Mouse (Mus musculus) liver, embryonic 12.5 days (tissue): ENCODE results near the gene Cd160. TPM values are rescaled to one million over a fixed set of nuclear protein-coding genes. Genes with fewer than 3 reads are reported as not detected.

Experiments
- ATAC-seq: fragments of 200-750 bp; cut with Nextera tagmentation; 2 replicates; pipeline ENCODE4 v1.8.0; 2017; ENCODE audit warnings: moderate number of reproducible peaks, mild to moderate bottlenecking, moderate library complexity
- H3K27ac ChIP-seq: fragments of 300-500 bp; sonication (generic); 2 replicates; pipeline ENCODE4 v1.5.1; 2016; ENCODE audit warnings: mild to moderate bottlenecking
- H3K27me3 ChIP-seq: fragments of 300-500 bp; sonication (generic); replicated peaks from 2 replicates; pipeline ENCODE4 v1.6.1; 2016; ENCODE audit warnings: mild to moderate bottlenecking, moderate library complexity
- H3K36me3 ChIP-seq: fragments of 300-500 bp; sonication (generic); 2 replicates; pipeline ENCODE4 v1.6.1; 2016; ENCODE audit warnings: mild to moderate bottlenecking, moderate library complexity
- H3K4me1 ChIP-seq: fragments of 300-500 bp; sonication (generic); 2 replicates; pipeline ENCODE4 v1.6.1; 2016
- H3K4me2 ChIP-seq: fragments of 300-500 bp; sonication (generic); 2 replicates; pipeline ENCODE4 v1.6.1; 2016; ENCODE audit warnings: mild to moderate bottlenecking, moderate library complexity
- H3K4me3 ChIP-seq: fragments of 300-500 bp; sonication (generic); 2 replicates; pipeline ENCODE4 v1.5.1; 2016; ENCODE audit warnings: mild to moderate bottlenecking, moderate library complexity
- H3K9ac ChIP-seq: fragments of 300-500 bp; sonication (generic); 2 replicates; pipeline ENCODE4 v1.6.1; 2016; ENCODE audit warnings: mild to moderate bottlenecking, moderate library complexity
- H3K9me3 ChIP-seq: fragments of 300-500 bp; sonication (generic); replicated peaks from 2 replicates; pipeline ENCODE4 v1.6.1; 2016; ENCODE audit warnings: mild to moderate bottlenecking, moderate library complexity
- WGBS: fragments of 180-500 bp; shearing (Covaris S2); methylation state at CpG from one replicate; pipeline ENCODE4 v1.1.7; 2016; ENCODE audit not compliant: insufficient replicate concordance; 5-methylcytosine and 5-hydroxymethylcytosine counted together
- polyA plus RNA-seq: library from polyadenylated mRNA; unstranded; fragments of >200 nt; fragmentation: Nextera tagmentation; extraction: Ambion mirVana; gene quantifications from 2 replicates; pipeline ENCODE4 v1.2.1, GENCODE M21; 2016

Gene Cd160
- polyA plus RNA-seq, 1 experiment from 2014 or later = 0.13 TPM

DNA sequence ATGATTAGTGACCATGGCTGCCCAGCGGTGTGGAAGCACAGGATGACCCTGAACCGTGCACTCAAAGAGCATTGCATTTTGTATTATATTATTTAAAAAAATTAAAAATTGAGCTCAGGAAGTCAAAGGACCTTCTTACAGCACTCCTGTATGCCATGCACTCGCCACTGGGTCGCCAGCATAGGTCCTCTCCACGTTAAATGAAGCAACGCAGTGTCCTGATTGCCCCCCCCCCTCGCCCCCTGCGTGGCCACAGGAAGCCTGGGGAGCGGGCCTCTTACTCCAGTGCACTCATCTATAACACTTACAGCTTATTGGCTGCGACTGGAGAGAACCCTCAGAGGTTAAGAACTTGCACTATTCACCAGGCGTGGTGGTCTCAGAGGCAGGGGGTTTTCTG is 3.9 kb downstream of the Cd160 start:
- H3K4me1 ChIP-seq = no peaks in the 10 kb centered on the region
- ATAC-seq = no peak
- H3K27ac ChIP-seq = no peak overlapping the region
- 46% methylated on average over 11 of the region's 11 CpGs for WGBS
- H3K4me2 ChIP-seq = no peak overlapping the region
- no peak overlapping the region for H3K9ac ChIP-seq
- no peaks in the 10 kb centered on the region for H3K36me3 ChIP-seq
- no peaks in the 10 kb centered on the region for H3K9me3 ChIP-seq
- no peak overlapping the region for H3K4me3 ChIP-seq
- 0 out of 2 replicates have a peak, but pooled peaks cover 4% of the 10 kb centered on the region for H3K27me3 ChIP-seq

DNA sequence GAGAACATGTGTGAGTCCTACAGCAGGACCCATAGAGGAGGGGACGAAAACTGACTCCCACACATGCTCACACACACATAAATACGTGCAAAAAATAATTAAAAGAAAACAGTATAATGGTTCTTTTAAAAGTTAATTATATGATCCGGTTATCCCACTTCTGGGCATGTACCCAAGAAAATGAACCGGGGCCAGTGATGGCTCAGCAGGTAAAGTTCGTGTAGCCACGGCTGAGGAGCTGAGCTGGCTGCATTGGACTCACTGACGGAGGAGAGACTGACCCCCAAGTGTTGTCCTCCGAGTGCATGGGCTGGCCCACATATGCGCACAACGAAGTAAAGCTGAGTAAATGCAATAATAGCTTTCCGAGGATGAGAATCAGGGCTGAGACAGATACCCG is 4.5 kb downstream of the Cd160 start:
- no peak overlapping the region for H3K4me2 ChIP-seq
- WGBS = 83% methylated on average over 12 of the region's 12 CpGs

DNA sequence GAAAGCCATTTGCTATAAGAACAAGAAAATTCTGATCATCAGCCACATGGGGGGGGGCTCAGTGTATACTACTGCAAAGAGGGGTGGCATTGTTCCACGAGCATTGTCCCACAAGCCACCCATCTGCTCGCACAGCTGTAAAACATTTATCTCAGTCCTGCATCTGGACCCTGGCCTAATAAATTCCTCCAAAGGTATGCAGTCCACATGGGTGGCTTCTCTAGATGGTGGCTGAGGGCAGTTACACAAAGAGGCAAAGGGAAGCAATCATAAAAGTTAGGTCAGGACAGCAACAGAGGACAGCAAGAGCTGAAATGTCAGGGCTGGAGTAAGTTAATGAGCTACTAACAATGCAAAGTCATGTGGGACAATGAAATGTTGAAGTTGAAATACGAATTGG is 5.5 kb downstream of the Cd160 start:
- Histone ChIP-seq H3K4me1 (no peaks in the 10 kb centered on the region), H3K4me3 (no peak overlapping the region), H3K9me3 (no peaks in the 10 kb centered on the region), H3K36me3 (no peaks in the 10 kb centered on the region), H3K4me2 (no peak overlapping the region), H3K9ac (no peak overlapping the region), H3K27me3 (no peaks in the 10 kb centered on the region), H3K27ac (no peak overlapping the region)
- no peak for ATAC-seq
- WGBS = 33% methylated on average over 3 of the region's 3 CpGs

More for the DNA sequence above, 4.5 kb downstream of the Cd160 start:
- Histone ChIP-seq H3K27me3 (0 out of 2 replicates have a peak, but pooled peaks cover 4% of the 10 kb centered on the region), H3K4me3 (no peak overlapping the region), H3K9ac (no peak overlapping the region), H3K27ac (no peak overlapping the region), H3K4me1 (no peaks in the 10 kb centered on the region), H3K9me3 (no peaks in the 10 kb centered on the region), H3K36me3 (no peaks in the 10 kb centered on the region)
- ATAC-seq = no peak

GRCm38 (mm10) chr3:96821581-96821980 is 7.6 kb downstream of the Cd160 start:
- no peak overlapping the region for H3K9ac ChIP-seq
- H3K36me3 ChIP-seq = no peaks in the 10 kb centered on the region
- ATAC-seq = no peak
- no peaks in the 10 kb centered on the region for H3K4me1 ChIP-seq
- no peak overlapping the region for H3K27ac ChIP-seq
- no peaks in the 10 kb centered on the region for H3K27me3 ChIP-seq
- H3K4me2 ChIP-seq = no peak overlapping the region
- H3K4me3 ChIP-seq = no peak overlapping the region
- WGBS = 69% methylated on average over 4 of the region's 4 CpGs
- H3K9me3 ChIP-seq = no peaks in the 10 kb centered on the region

DNA sequence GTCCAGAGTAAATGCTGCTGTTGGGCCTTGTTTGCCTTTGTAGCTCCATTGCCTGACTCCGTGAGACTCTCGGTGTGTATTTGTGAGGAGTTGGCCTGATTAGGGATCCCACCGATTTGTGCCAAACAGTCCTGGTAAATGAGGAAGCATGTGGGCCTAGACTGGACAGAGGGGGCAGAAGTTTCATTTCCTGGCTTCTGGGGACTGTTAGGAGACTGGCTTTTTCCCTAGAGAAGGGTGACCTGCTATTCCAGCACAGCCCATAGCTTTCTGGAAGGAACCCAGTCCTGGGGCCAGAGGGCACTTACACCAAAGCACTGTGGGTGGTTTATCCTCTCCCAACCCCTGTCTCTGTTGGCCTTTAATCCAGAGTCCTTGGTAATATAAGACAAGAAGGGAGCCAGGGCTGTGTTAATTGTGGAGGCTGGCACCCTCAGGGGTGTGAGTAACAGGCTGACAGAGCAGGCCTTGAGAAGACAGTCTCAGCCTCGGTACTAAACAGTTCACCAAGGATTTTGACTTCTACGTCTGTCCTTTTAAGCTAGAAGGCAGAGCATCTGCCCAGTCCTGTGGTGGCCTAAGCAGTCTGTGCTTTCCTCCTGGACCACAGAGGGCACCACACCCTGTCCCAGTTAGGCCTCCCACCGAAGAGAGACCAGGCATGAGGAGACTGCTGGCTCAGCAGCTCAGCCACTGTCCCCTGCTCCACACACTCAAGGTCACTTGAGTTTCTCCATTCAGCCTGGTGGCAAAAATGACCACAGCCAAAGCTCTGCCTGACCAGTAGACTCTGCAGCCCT is 8.8 kb downstream of the Cd160 start:
- 68% methylated on average over 6 of the region's 6 CpGs for WGBS
- Histone ChIP-seq H3K4me1 (no peaks in the 10 kb centered on the region), H3K4me2 (no peak overlapping the region), H3K27ac (no peak overlapping the region), H3K27me3 (0 out of 2 replicates have a peak, but pooled peaks cover 6% of the 10 kb centered on the region), H3K36me3 (no peaks in the 10 kb centered on the region), H3K9me3 (no peaks in the 10 kb centered on the region), H3K9ac (no peak overlapping the region), H3K4me3 (no peak overlapping the region)
- no peak for ATAC-seq

DNA sequence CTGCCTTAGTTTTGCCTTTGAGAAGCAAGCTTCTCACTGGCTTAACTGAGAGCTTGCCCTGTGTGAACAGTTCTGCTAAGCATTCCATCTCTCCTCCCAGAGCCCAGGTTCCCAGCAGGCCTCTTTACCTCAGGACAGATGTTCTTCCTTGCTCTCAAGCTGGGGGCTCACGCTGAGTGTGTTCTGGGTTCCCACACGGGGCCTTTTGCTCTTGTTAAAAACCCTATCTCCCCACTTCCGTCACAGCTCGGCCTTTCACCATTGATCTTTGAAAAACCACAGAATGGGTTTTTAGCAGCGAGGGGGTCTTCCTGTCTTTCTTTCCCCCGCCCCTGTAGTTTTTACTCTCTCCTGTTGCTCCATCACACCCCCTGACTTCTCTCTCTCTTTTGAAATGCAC is 14.8 kb downstream of the Cd160 start:
- Histone ChIP-seq H3K4me2 (no peak overlapping the region), H3K4me3 (no peak overlapping the region), H3K36me3 (no peaks in the 10 kb centered on the region), H3K27me3 (peaks cover 7% of the 10 kb centered on the region; the same call in 1 of the 2 replicates), H3K9me3 (no peaks in the 10 kb centered on the region), H3K9ac (no peak overlapping the region), H3K27ac (no peak overlapping the region), H3K4me1 (peaks cover 11% of the 10 kb centered on the region)
- no peak for ATAC-seq
- 11% methylated on average over 6 of the region's 6 CpGs for WGBS

DNA sequence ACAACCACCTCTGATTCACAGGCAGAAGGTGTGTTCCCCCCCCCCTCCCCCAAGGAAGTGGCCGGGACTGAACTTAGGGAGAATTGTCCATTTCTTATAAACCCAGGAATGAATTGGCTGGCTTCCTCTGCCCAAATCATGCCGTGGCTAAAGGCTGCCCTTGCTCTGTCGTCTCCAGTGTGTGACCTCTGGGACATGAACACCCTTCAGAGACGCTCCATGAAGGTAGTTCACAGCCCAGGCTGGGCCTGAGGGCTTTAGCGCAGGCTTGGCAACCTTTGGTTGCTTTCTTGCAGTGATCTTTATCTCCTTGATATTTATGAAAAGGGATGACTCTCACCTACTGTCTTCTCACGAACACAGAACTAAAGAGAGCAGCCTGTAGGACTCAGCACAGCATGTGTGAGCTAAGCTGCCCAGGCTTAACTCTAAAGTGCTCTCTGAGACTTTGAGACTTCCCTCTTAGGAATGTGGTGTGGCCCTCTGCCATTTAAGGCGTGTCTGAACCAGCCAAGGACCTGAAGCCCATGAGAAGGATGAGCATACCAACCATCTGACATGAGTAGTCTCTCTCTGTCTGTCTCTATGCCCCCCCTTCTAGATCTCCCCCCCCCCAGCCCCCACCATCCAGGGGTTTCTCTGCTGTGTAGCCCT is 15.4 kb downstream of the Cd160 start:
- Histone ChIP-seq H3K36me3 (no peaks in the 10 kb centered on the region), H3K4me2 (peak overlapping the region; percentile 50), H3K4me1 (peaks cover 11% of the 10 kb centered on the region), H3K9ac (no peak overlapping the region), H3K4me3 (no peak overlapping the region), H3K9me3 (no peaks in the 10 kb centered on the region), H3K27me3 (peaks cover 7% of the 10 kb centered on the region; the same call in 1 of the 2 replicates), H3K27ac (no peak overlapping the region)
- no peak for ATAC-seq
- 32% methylated on average over 7 of the region's 7 CpGs for WGBS

DNA sequence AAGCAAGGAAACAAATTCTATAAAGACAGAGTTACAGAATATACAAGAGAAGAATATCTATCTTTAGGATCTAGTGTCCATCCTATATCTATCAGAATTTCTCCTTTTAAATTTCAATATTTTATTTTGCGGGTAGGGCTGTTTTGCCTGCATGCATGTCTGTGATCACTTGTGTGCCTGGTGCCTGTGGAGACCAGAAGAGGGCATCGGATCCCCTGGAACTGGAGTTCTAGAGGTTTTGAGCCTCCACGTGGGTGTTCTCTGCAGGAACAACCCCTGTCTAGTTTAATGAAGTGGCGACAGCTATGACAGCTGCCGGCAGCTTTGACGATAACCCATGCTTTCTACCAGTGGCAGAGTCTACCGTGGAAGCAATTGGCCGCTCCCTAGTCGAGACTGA is 16.0 kb downstream of the Cd160 start:
- WGBS = 10% methylated on average over 9 of the region's 9 CpGs
- H3K4me3 ChIP-seq = no peak overlapping the region; the same call in 1 of the 2 replicates
- no peak; the same call in 1 of the 2 replicates for ATAC-seq

GRCm38 (mm10) chr3:96812395-96813091 is 16.6 kb downstream of the Cd160 start:
- 30% methylated on average over 20 of the region's 20 CpGs for WGBS
- peak overlapping the region; percentile 50 for H3K4me2 ChIP-seq
- no peak overlapping the region for H3K9ac ChIP-seq
- peaks cover 7% of the 10 kb centered on the region; the same call in 1 of the 2 replicates for H3K27me3 ChIP-seq
- H3K36me3 ChIP-seq = no peaks in the 10 kb centered on the region
- H3K9me3 ChIP-seq = no peaks in the 10 kb centered on the region
- H3K4me3 ChIP-seq = no peak overlapping the region; the same call in 1 of the 2 replicates
- peaks cover 11% of the 10 kb centered on the region for H3K4me1 ChIP-seq
- H3K27ac ChIP-seq = no peak overlapping the region
- ATAC-seq = peak; percentile 52; the same call in 1 of the 2 replicates

More for the DNA sequence above, 16.0 kb downstream of the Cd160 start:
- H3K27ac ChIP-seq = no peak overlapping the region
- no peak overlapping the region for H3K9ac ChIP-seq
- no peaks in the 10 kb centered on the region for H3K9me3 ChIP-seq
- H3K27me3 ChIP-seq = peaks cover 7% of the 10 kb centered on the region; the same call in 1 of the 2 replicates
- H3K4me2 ChIP-seq = peak overlapping the region; percentile 50
- H3K36me3 ChIP-seq = no peaks in the 10 kb centered on the region
- H3K4me1 ChIP-seq = peaks cover 11% of the 10 kb centered on the region

DNA sequence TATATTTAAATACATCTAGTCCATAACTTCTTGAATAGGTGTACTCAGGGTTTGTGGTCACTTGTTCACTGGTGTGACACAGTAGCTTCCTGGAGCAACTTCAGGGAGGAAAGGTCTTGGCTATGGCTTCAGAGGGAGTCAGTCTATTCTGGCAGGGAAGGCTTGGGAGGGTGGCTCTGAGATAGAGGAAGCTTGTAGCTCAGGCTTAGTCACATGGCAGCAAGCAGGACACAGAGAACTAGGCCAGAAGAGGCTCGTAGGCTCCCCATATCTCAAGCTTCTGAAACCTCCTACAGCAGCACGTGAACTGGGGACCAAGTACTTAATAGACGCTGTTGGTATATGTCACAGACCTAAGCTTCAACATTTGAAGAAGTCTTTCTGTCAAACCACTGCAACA is 17.9 kb downstream of the Cd160 start:
- Histone ChIP-seq H3K27ac (no peak overlapping the region), H3K4me1 (peaks cover 11% of the 10 kb centered on the region), H3K9ac (no peak overlapping the region), H3K27me3 (peaks cover 7% of the 10 kb centered on the region; the same call in 1 of the 2 replicates), H3K9me3 (no peaks in the 10 kb centered on the region), H3K4me2 (no peak overlapping the region), H3K4me3 (no peak overlapping the region), H3K36me3 (no peaks in the 10 kb centered on the region)
- ATAC-seq = no peak
- WGBS = 72% methylated on average over 3 of the region's 3 CpGs

- no peak overlapping the region for H3K9ac ChIP-seq
- WGBS = 66% methylated on average over 3 of the region's 3 CpGs
- no peak overlapping the region for H3K4me2 ChIP-seq
- no peaks in the 10 kb centered on the region for H3K36me3 ChIP-seq
- H3K9me3 ChIP-seq = no peaks in the 10 kb centered on the region
- H3K27ac ChIP-seq = no peak overlapping the region
- H3K4me3 ChIP-seq = no peak overlapping the region
- peaks cover 6% of the 10 kb centered on the region for H3K4me1 ChIP-seq
- ATAC-seq = no peak
- H3K27me3 ChIP-seq = no peaks in the 10 kb centered on the region; the same call in 1 of the 2 replicates
Observed at GRCm38 (mm10) chr3:96808651-96809050, 20.5 kb downstream of the Cd160 start.

- 67% methylated on average over 3 of the region's 3 CpGs for WGBS
- no peak overlapping the region for H3K27ac ChIP-seq
- H3K36me3 ChIP-seq = no peaks in the 10 kb centered on the region
- no peak for ATAC-seq
- peaks cover under 1% of the 10 kb centered on the region for H3K4me1 ChIP-seq
- H3K9me3 ChIP-seq = no peaks in the 10 kb centered on the region
- H3K4me3 ChIP-seq = no peak overlapping the region
- H3K9ac ChIP-seq = no peak overlapping the region
- no peaks in the 10 kb centered on the region for H3K27me3 ChIP-seq
- H3K4me2 ChIP-seq = no peak overlapping the region
Observed at GRCm38 (mm10) chr3:96808136-96808535, 21.0 kb downstream of the Cd160 start.
